Mouse (Mus musculus): ENCODE measurements at regions not wholly inside any gene's neighbourhood (a gene's known extent, or its start where the extent isn't known, plus 50 kb on each side); places are given as distances from the start of the nearest gene placed in this dataset.

DNA sequence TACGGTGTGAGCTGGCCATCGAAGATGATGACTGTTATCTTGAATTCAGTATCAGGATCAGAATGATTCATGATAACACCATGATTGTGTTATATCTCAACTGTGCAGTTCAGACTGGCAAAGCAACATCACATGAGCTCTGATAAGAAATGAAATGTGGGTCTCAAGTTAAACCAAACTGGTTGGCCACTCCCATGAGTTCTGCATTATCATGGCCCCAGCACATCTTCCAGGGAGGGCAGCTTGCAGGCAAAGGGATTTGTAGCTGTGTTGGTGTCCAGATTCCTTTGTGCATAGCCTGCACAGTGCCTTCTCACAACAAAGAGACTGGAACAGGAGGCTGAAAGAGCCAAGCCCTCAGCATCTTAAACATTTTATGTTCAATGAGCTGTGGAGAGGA is 736.7 kb upstream of the Sox9 start:
- TF ChIP-seq POLR2A (IDR thresholded peaks at IDR 0.05; ENCODE audit: insufficient read length, low read depth) (no peak), TCF3 (IDR thresholded peaks at IDR 0.05; ENCODE audit: insufficient read length, low read depth) (no peak), CEBPB (IDR thresholded peaks at IDR 0.05; ENCODE audit: insufficient read depth, poor library complexity, severe bottlenecking) (no peak), USF1 (IDR thresholded peaks at IDR 0.05; ENCODE audit: low read depth) (no peak), SRF (IDR thresholded peaks at IDR 0.05; ENCODE audit: control insufficient read depth, insufficient read length, low read depth) (no peak)
